Mouse (Mus musculus): ENCODE measurements around the gene Lrrk1. TPM values are rescaled to one million over a fixed set of nuclear protein-coding genes. Genes with fewer than 3 reads are reported as not detected.
A peak's percentile ranks its signal among the peaks of the same experiment; 100 is the strongest.

Lrrk1 gene
- polyA plus RNA-seq, 1 experiment from 2014 or later = 6.5 TPM

DNA sequence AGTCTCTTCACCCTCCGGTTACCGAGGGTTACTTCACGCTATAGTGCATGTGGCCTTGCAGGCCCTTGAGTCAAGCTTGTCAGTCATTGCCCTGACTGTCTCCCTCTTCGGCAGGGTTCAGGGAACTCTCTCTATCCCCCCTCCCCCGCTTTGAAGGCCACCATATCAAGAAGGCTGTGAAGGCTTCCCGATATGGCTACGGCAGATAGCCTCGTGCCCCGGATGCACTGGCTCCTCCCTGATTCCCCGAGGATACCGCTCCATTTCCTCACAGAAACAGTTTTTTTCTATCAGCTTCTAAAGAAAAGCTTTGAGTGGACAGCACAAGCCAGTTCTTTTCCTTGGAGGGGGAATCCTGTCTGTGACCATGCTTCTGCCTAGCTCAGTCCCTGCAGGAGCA is 17.4 kb upstream of the Lrrk1 start:
- WGBS = 66% methylated on average over 11 of the region's 11 CpGs
- Histone ChIP-seq H3K27me3 (peaks cover 4% of the 10 kb centered on the region), H3K36me3 (no peaks in the 10 kb centered on the region), H3K9me3 (no peaks in the 10 kb centered on the region), H3K4me2 (no peak overlapping the region), H3K9ac (no peak overlapping the region), H3K27ac (replicated peaks) (no peak overlapping the region), H3K4me1 (replicated peaks) (peaks cover 37% of the 10 kb centered on the region), H3K4me3 (no peak overlapping the region)
- no peak for ATAC-seq (ENCODE audit: low read depth)

DNA sequence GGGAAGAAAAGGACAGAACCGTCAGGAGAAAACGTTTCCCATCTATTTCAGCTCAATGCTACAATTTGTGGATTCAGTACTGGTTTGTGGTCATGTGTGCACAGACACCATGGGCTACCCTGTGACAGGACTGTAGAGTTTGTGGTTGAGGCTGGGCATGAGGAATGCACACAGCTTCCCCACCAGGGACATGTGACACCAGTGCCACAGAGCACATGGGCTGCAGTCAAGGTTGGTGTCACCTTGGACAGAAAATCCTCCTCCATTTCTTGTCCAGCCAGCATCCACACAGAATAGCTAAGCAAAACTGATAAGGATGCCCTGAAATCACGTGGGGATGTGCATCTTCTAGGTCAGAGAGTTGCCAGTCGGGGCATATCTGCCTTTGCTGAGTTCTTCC is 16.7 kb upstream of the Lrrk1 start:
- Histone ChIP-seq H3K9ac (no peak overlapping the region), H3K36me3 (no peaks in the 10 kb centered on the region), H3K4me2 (no peak overlapping the region), H3K9me3 (no peaks in the 10 kb centered on the region), H3K4me3 (no peak overlapping the region), H3K4me1 (replicated peaks) (peaks cover 37% of the 10 kb centered on the region), H3K27ac (replicated peaks) (no peak overlapping the region), H3K27me3 (peaks cover 4% of the 10 kb centered on the region)
- 72% methylated on average over 4 of the region's 4 CpGs for WGBS
- ATAC-seq (ENCODE audit: low read depth) = no peak

DNA sequence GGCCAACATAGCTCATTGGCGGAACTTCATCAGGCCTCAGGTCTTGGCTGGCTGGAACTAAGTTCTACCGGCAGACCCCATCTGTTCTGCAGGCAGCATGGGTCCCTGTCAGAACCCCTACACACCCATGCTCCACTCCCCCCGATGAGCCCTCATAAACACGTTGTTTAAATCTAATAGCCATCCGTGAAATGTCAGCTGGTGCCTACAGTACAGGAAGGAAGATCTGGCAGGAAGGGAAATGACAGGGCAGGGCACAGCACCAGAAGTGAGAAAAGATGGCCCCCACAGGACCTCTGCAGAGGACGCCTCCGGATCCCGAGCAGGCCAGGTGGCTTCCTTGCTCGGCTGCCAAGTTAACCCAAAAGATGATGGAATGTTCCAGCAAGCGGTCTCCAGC is 16.0 kb upstream of the Lrrk1 start:
- Histone ChIP-seq H3K4me2 (no peak overlapping the region), H3K9ac (0 out of 2 replicates have a peak overlapping the region, but pooled peaks have one; percentile 43), H3K4me1 (replicated peaks) (peaks cover 37% of the 10 kb centered on the region), H3K36me3 (no peaks in the 10 kb centered on the region), H3K4me3 (no peak overlapping the region), H3K9me3 (no peaks in the 10 kb centered on the region), H3K27me3 (peaks cover 4% of the 10 kb centered on the region), H3K27ac (replicated peaks) (no peak overlapping the region)
- ATAC-seq (ENCODE audit: low read depth) = peak; percentile 47; the same call in 1 of the 2 replicates
- WGBS = 47% methylated on average over 10 of the region's 10 CpGs

DNA sequence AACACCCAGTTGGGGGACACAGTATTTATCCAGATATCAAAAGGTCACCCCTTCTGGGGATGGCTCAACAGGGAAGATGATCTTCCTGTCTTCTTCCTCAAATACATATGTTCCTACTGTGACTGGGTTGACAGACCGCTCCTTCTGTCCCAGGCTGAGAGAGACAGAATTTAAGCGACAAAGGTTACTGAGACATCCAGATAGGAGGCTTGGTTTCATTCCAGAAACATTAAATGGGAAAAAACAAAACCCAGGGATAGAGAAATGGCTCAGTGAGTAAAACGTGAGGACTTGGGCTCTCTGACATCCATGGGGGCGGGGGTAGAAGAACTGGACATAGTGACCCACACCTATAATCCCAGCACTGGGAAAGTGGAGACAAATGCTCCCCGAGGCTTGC is 14.7 kb upstream of the Lrrk1 start:
- H3K4me1 ChIP-seq (replicated peaks) = peaks cover 37% of the 10 kb centered on the region
- H3K27me3 ChIP-seq = peaks cover 4% of the 10 kb centered on the region
- H3K36me3 ChIP-seq = no peaks in the 10 kb centered on the region
- ATAC-seq (ENCODE audit: low read depth) = no peak
- no peak overlapping the region for H3K9ac ChIP-seq
- H3K4me3 ChIP-seq = no peak overlapping the region
- H3K4me2 ChIP-seq = no peak overlapping the region
- no peak overlapping the region for H3K27ac ChIP-seq (replicated peaks)
- 84% methylated on average over 5 of the region's 5 CpGs for WGBS
- no peaks in the 10 kb centered on the region for H3K9me3 ChIP-seq

DNA sequence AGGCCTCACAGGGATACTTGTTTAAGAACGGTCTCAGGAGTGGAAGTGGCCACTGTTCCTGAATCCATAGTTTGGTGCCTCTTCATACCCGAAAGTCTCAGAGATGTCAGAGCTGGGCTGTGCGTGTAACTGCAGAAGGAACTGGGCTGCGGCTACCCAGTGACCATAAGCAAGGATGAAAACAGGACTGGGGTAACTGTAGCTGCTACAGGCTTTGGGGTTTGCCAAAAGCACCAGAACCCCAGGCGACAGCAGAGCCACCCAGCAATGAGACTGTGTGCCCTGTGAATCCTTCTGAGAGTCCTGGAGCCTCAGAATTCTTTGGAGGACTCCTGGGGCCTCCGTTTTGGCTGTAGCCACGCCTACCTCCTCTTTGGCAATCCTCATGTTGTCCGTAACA is 13.5 kb upstream of the Lrrk1 start:
- H3K4me1 ChIP-seq (replicated peaks) = peaks cover 37% of the 10 kb centered on the region
- ATAC-seq (ENCODE audit: low read depth) = no peak
- H3K4me3 ChIP-seq = no peak overlapping the region
- H3K27me3 ChIP-seq = peaks cover 4% of the 10 kb centered on the region; the same call in 1 of the 2 replicates
- H3K9ac ChIP-seq = no peak overlapping the region
- H3K4me2 ChIP-seq = no peak overlapping the region
- H3K9me3 ChIP-seq = no peaks in the 10 kb centered on the region
- 36% methylated on average over 8 of the region's 8 CpGs for WGBS
- H3K27ac ChIP-seq (replicated peaks) = no peak overlapping the region
- no peaks in the 10 kb centered on the region for H3K36me3 ChIP-seq

DNA sequence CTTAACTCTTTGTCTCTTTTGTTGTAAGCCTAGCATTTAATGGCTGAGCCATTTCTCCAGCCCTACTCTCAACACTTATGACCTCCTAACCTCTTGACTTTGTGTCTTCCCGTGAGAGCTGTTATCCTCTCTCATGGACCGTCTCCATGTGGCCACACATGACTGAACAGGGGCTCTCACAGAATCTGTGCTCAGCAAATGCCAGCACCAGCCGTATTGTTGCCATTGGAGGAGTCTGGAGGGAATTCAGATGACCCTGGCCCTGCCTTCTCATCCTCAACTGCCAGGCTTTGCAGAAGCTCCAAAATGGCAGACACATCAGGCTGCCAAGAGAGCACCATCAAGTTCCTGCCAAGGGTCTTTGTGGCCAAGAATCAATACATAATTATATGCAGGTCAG is 9.1 kb upstream of the Lrrk1 start:
- H3K4me2 ChIP-seq = no peak overlapping the region
- H3K27me3 ChIP-seq = peaks cover 4% of the 10 kb centered on the region; the same call in 1 of the 2 replicates
- WGBS = 42% methylated on average over 3 of the region's 3 CpGs

DNA sequence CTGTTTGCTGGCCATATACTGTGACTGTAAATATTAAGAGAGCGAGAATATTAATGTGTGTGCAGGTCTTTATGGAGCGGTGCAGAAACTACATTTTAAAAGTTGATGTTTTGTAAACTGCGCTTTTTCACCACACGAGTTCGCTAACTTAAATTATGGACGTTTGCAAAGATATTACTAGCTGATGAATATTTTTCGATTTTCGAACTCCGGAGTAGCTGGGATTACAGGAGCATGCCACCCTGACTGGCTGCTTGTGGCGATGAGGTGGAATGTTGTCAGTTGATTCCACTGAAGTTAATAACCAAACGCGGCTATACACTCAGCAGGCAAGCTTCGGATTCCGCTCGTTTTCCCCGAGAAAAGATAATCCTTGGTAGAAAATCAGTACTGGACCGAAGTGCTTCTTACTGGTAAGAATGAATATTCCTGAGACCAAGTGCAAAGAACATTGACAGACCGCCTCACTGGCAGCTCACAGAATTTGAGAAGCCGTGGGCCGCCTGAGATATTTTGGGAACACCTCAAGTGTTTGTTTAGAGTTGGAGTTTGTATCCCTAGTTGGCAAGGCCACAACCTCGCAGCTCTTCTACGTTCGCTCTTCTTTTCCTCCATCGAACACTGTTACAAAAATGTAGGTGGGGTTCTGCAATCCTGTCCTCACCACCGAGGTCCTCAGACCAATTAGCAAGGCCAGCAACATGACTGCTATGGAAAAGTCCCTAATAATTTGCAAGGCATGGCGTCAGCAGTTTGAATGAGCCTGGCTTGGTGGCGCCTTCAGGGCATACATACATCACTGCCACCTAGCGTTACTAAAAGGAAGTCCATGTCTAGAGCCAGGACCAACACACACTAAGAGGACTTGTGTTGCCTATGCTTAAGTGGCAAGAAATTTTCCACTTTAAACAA is 727 bp upstream of the Lrrk1 start:
- peak overlapping the region; percentile 81 for H3K9ac ChIP-seq
- no peak overlapping the region for H3K27ac ChIP-seq (replicated peaks)
- WGBS = 17% methylated on average over 28 of the region's 28 CpGs
- peaks cover 26% of the 10 kb centered on the region for H3K27me3 ChIP-seq
- peak; percentile 79 for ATAC-seq (ENCODE audit: low read depth)
- no peaks in the 10 kb centered on the region for H3K9me3 ChIP-seq
- H3K4me1 ChIP-seq (replicated peaks) = peaks cover 21% of the 10 kb centered on the region
- peak overlapping the region; percentile 98 for H3K4me2 ChIP-seq
- no peaks in the 10 kb centered on the region for H3K36me3 ChIP-seq
- H3K4me3 ChIP-seq = peak overlapping the region; percentile 57

More for the DNA sequence above, 9.1 kb upstream of the Lrrk1 start:
- no peaks in the 10 kb centered on the region for H3K9me3 ChIP-seq
- no peak overlapping the region for H3K4me3 ChIP-seq
- no peak overlapping the region for H3K9ac ChIP-seq
- H3K4me1 ChIP-seq (replicated peaks) = peaks cover 15% of the 10 kb centered on the region
- no peaks in the 10 kb centered on the region for H3K36me3 ChIP-seq
- ATAC-seq (ENCODE audit: low read depth) = no peak
- H3K27ac ChIP-seq (replicated peaks) = no peak overlapping the region

DNA sequence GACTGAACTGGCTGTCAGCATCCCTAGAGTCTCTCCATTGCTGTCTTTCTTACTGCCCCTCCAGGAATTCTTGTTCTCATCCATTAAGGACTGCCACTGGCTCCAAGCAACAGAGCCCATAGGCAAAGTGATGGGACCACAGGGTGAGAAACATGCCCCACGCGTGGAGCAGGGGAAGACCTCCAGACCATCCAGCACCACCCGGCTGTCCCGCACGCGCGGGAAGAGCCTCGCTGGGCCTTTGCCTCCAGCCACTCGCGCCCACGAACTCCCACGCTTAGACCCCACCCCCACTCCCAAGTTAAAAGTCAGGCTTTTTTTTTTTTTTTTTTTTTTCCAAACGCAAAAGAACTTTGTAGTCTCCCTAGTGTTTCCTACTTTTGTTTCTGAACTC is 734 bp downstream of the Lrrk1 start:
- Histone ChIP-seq H3K4me1 (replicated peaks) (peaks cover 21% of the 10 kb centered on the region), H3K36me3 (no peaks in the 10 kb centered on the region), H3K4me2 (peak overlapping the region; percentile 98), H3K27me3 (peaks cover 26% of the 10 kb centered on the region), H3K9me3 (no peaks in the 10 kb centered on the region), H3K27ac (replicated peaks) (no peak overlapping the region), H3K9ac (peak overlapping the region; percentile 81), H3K4me3 (peak overlapping the region; percentile 57)
- no peak for ATAC-seq (ENCODE audit: low read depth)
- 2% methylated on average over 13 of the region's 13 CpGs for WGBS

DNA sequence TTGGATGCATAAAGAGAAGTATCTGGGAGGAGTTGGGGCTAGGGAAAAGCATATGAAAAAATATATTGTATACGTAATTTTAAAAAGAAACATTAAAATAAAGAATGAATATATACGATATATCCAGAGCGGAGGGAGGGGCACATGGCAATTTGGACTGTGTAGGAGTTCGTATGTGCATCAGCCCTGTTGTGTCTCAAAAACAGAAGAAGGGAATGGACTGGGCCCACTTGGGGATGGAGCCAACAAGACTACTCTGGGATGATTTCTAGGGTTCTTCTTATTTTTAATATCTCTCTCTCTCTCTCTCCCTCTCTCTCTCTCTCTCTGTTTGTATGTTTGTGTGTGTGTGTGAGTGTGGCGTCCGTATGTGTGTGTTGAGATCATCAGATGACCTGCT is 1.7 kb downstream of the Lrrk1 start:
- no peak for ATAC-seq (ENCODE audit: low read depth)
- Histone ChIP-seq H3K36me3 (no peaks in the 10 kb centered on the region), H3K4me3 (no peak overlapping the region), H3K9me3 (no peaks in the 10 kb centered on the region), H3K4me1 (replicated peaks) (peaks cover 21% of the 10 kb centered on the region), H3K27me3 (peaks cover 26% of the 10 kb centered on the region), H3K9ac (no peak overlapping the region), H3K4me2 (no peak overlapping the region), H3K27ac (replicated peaks) (no peak overlapping the region)
- WGBS = 95% methylated on average over 6 of the region's 6 CpGs

DNA sequence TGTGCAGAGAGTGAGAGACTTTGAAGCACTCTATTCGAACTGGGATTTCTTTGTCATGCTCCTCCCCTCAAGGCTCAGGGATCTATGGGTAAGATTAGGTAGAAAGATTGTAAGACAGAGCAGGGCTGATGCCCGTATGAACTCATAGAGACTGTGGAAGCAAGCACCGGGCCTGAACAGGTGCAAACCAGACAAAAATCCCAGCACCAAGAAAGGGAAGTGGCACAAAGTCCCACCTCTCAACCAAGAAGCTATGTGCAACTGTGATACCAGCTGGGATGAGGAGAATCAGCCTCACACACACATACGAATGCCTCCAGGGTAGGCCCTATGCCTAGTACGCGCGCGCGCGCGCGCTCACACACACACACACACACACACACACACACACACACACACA is 2.3 kb downstream of the Lrrk1 start:
- ATAC-seq (ENCODE audit: low read depth) = no peak
- Histone ChIP-seq H3K9me3 (no peaks in the 10 kb centered on the region), H3K27ac (replicated peaks) (no peak overlapping the region), H3K4me2 (no peak overlapping the region), H3K4me3 (no peak overlapping the region), H3K4me1 (replicated peaks) (peaks cover 21% of the 10 kb centered on the region), H3K9ac (no peak overlapping the region), H3K36me3 (no peaks in the 10 kb centered on the region), H3K27me3 (peaks cover 26% of the 10 kb centered on the region)
- WGBS = 92% methylated on average over 9 of the region's 12 CpGs

DNA sequence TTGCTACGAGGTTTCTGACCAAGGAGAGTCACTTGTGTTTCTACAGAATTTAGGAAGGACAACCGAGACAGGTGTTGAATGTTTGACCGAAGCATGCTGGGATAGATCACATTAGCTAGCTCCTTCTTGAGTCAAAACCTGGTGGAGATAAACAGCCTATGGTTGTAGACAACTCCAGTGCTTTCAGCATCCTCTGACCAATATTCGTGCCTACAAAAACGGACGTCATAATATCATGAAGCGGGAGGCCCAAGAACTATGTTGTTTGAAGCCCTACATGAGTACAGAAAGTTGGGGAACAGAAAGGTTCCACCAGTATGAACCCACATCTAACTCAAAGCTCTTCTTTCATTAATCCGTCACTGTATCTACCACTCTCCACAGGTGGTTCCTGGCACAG is 3.3 kb downstream of the Lrrk1 start:
- Histone ChIP-seq H3K4me3 (no peak overlapping the region), H3K27ac (replicated peaks) (no peak overlapping the region), H3K4me2 (no peak overlapping the region), H3K4me1 (replicated peaks) (peaks cover 21% of the 10 kb centered on the region), H3K9ac (no peak overlapping the region), H3K9me3 (no peaks in the 10 kb centered on the region), H3K27me3 (peaks cover 26% of the 10 kb centered on the region), H3K36me3 (no peaks in the 10 kb centered on the region)
- ATAC-seq (ENCODE audit: low read depth) = no peak
- WGBS = 92% methylated on average over 8 of the region's 8 CpGs

DNA sequence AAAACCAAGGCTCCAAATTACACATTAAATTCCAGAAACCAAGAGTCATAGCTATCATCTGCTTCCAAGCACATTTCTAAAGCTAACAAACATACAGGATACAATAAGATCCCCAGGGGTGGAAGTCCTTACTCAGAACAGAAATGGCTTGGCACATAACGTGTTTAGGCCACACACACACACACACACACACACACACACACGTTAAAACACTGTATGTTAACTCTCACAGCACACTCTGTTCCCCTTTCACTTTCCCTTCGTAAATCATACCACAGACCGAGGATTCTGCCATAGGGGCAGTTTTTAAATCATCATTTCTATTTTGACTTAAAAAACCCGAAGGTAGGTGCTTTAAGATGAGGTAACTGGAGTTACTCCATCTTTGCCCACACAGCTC is 3.9 kb downstream of the Lrrk1 start:
- 68% methylated on average over 5 of the region's 5 CpGs for WGBS
- H3K9ac ChIP-seq = no peak overlapping the region

DNA sequence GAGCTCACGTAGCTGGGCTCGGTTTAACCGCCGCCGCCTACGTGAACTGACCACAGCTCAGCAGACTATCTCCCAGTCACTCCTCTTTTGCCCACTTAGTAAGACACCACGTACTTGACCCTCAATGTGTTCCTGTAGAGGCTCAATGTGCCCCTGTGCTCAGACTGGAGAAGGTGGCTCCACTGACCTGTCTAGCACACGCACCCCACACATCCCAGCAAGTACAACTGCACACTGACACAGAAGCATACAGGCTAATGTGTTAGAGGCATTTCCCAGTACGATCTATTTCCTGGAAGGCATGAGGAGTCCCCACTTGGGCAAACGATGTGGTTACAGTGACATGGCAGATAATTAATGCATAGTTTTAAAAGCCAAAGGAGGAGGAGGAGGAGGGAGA is 11.6 kb downstream of the Lrrk1 start:
- Histone ChIP-seq H3K36me3 (no peaks in the 10 kb centered on the region), H3K9ac (no peak overlapping the region), H3K4me3 (no peak overlapping the region), H3K4me2 (no peak overlapping the region), H3K9me3 (no peaks in the 10 kb centered on the region), H3K4me1 (replicated peaks) (no peaks in the 10 kb centered on the region), H3K27ac (replicated peaks) (no peak overlapping the region), H3K27me3 (no peaks in the 10 kb centered on the region)
- 86% methylated on average over 10 of the region's 10 CpGs for WGBS
- no peak for ATAC-seq (ENCODE audit: low read depth)

More for the DNA sequence above, 3.9 kb downstream of the Lrrk1 start:
- peaks cover 26% of the 10 kb centered on the region for H3K27me3 ChIP-seq
- H3K27ac ChIP-seq (replicated peaks) = no peak overlapping the region
- no peak for ATAC-seq (ENCODE audit: low read depth)
- H3K9me3 ChIP-seq = no peaks in the 10 kb centered on the region
- H3K36me3 ChIP-seq = no peaks in the 10 kb centered on the region
- peaks cover 21% of the 10 kb centered on the region for H3K4me1 ChIP-seq (replicated peaks)
- H3K4me2 ChIP-seq = no peak overlapping the region
- no peak overlapping the region for H3K4me3 ChIP-seq
